Mouse (Mus musculus): ENCODE measurements at regions not wholly inside any gene's neighbourhood (a gene's known extent, or its start where the extent isn't known, plus 50 kb on each side); places are given as distances from the start of the nearest gene placed in this dataset.

- Histone ChIP-seq H3K27ac (no peak overlapping the region), H3K4me3 (no peak overlapping the region), H3K4me2 (no peak overlapping the region), H3K36me3 (no peaks in the 10 kb centered on the region), H3K27me3 (peaks cover 4% of the 10 kb centered on the region; the same call in 1 of the 2 replicates), H3K9me3 (no peaks in the 10 kb centered on the region), H3K4me1 (0 out of 2 replicates have a peak, but pooled peaks cover 7% of the 10 kb centered on the region), H3K9ac (no peak overlapping the region)
- no peak for ATAC-seq (ENCODE audit: insufficient number of reproducible peaks, low FRiP score, low TSS enrichment, low read depth)
- WGBS, result 21% methylated on average over 10 of the region's 10 CpGs
Measured at GRCm38 (mm10) chr9:87443467-87444235, 188.3 kb upstream of the Cep162 start.

GRCm38 (mm10) chr9:87432072-87432471 is 176.7 kb upstream of the Cep162 start:
- Histone ChIP-seq H3K36me3 (no peaks in the 10 kb centered on the region), H3K4me2 (no peak overlapping the region), H3K9me3 (no peaks in the 10 kb centered on the region), H3K4me3 (no peak overlapping the region), H3K27me3 (0 out of 2 replicates have a peak, but pooled peaks cover 3% of the 10 kb centered on the region), H3K9ac (no peak overlapping the region), H3K27ac (no peak overlapping the region), H3K4me1 (no peaks in the 10 kb centered on the region)
- 62% methylated on average over 8 of the region's 8 CpGs for WGBS
- ATAC-seq (ENCODE audit: insufficient number of reproducible peaks, low FRiP score, low TSS enrichment, low read depth), result no peak

- no peak overlapping the region for H3K9ac ChIP-seq
- no peaks in the 10 kb centered on the region for H3K36me3 ChIP-seq
- H3K27me3 ChIP-seq, result peaks cover 3% of the 10 kb centered on the region; the same call in 1 of the 2 replicates
- no peaks in the 10 kb centered on the region for H3K4me1 ChIP-seq
- H3K27ac ChIP-seq, result no peak overlapping the region
- no peak for ATAC-seq (ENCODE audit: insufficient number of reproducible peaks, low FRiP score, low TSS enrichment, low read depth)
- no peak overlapping the region for H3K4me3 ChIP-seq
- WGBS, result 49% methylated on average over 7 of the region's 7 CpGs
- H3K9me3 ChIP-seq, result no peaks in the 10 kb centered on the region
- no peak overlapping the region for H3K4me2 ChIP-seq
Measured at GRCm38 (mm10) chr9:87431523-87431922, 176.2 kb upstream of the Cep162 start.

GRCm38 (mm10) chr9:87425201-87425600 is 169.9 kb upstream of the Cep162 start:
- 58% methylated on average over 4 of the region's 4 CpGs for WGBS
- no peaks in the 10 kb centered on the region for H3K36me3 ChIP-seq
- no peak overlapping the region for H3K9ac ChIP-seq
- H3K27ac ChIP-seq, result no peak overlapping the region
- no peak overlapping the region for H3K4me2 ChIP-seq
- no peaks in the 10 kb centered on the region for H3K4me1 ChIP-seq
- H3K9me3 ChIP-seq, result no peaks in the 10 kb centered on the region
- peaks cover 26% of the 10 kb centered on the region for H3K27me3 ChIP-seq
- ATAC-seq (ENCODE audit: insufficient number of reproducible peaks, low FRiP score, low TSS enrichment, low read depth), result no peak
- no peak overlapping the region for H3K4me3 ChIP-seq

- Histone ChIP-seq H3K4me3 (no peak overlapping the region), H3K4me1 (no peaks in the 10 kb centered on the region), H3K9ac (no peak overlapping the region), H3K27me3 (peaks cover 45% of the 10 kb centered on the region), H3K36me3 (no peaks in the 10 kb centered on the region), H3K4me2 (no peak overlapping the region), H3K27ac (no peak overlapping the region), H3K9me3 (no peaks in the 10 kb centered on the region)
- WGBS, result 60% methylated on average over 8 of the region's 8 CpGs
- no peak for ATAC-seq (ENCODE audit: insufficient number of reproducible peaks, low FRiP score, low TSS enrichment, low read depth)
Measured at GRCm38 (mm10) chr9:87421175-87421574, 165.8 kb upstream of the Cep162 start.

GRCm38 (mm10) chr9:87419376-87419775 is 164.0 kb upstream of the Cep162 start:
- no peak overlapping the region for H3K27ac ChIP-seq
- no peaks in the 10 kb centered on the region for H3K36me3 ChIP-seq
- no peak overlapping the region for H3K9ac ChIP-seq
- no peaks in the 10 kb centered on the region for H3K4me1 ChIP-seq
- H3K27me3 ChIP-seq, result peaks cover 50% of the 10 kb centered on the region
- no peak for ATAC-seq (ENCODE audit: insufficient number of reproducible peaks, low FRiP score, low TSS enrichment, low read depth)
- no peak overlapping the region for H3K4me2 ChIP-seq
- no peaks in the 10 kb centered on the region for H3K9me3 ChIP-seq
- WGBS, result 8% methylated on average over 12 of the region's 12 CpGs
- H3K4me3 ChIP-seq, result no peak overlapping the region

GRCm38 (mm10) chr9:87412894-87413293 is 157.6 kb upstream of the Cep162 start:
- no peak overlapping the region for H3K27ac ChIP-seq
- H3K36me3 ChIP-seq, result no peaks in the 10 kb centered on the region
- H3K9ac ChIP-seq, result no peak overlapping the region
- peaks cover 16% of the 10 kb centered on the region; the same call in 1 of the 2 replicates for H3K4me1 ChIP-seq
- H3K9me3 ChIP-seq, result no peaks in the 10 kb centered on the region
- ATAC-seq (ENCODE audit: insufficient number of reproducible peaks, low FRiP score, low TSS enrichment, low read depth), result no peak
- no peak overlapping the region for H3K4me2 ChIP-seq
- peaks cover 39% of the 10 kb centered on the region for H3K27me3 ChIP-seq
- H3K4me3 ChIP-seq, result no peak overlapping the region
- 32% methylated on average over 9 of the region's 9 CpGs for WGBS

GRCm38 (mm10) chr9:87411044-87411443 is 155.7 kb upstream of the Cep162 start:
- ATAC-seq (ENCODE audit: insufficient number of reproducible peaks, low FRiP score, low TSS enrichment, low read depth), result no peak
- Histone ChIP-seq H3K36me3 (no peaks in the 10 kb centered on the region), H3K27me3 (peaks cover 29% of the 10 kb centered on the region)

GRCm38 (mm10) chr9:87409736-87410135 is 154.4 kb upstream of the Cep162 start:
- Histone ChIP-seq H3K36me3 (no peaks in the 10 kb centered on the region), H3K4me3 (no peak overlapping the region), H3K9me3 (no peaks in the 10 kb centered on the region), H3K27ac (no peak overlapping the region), H3K4me2 (no peak overlapping the region), H3K9ac (no peak overlapping the region), H3K4me1 (peaks cover 16% of the 10 kb centered on the region; the same call in 1 of the 2 replicates), H3K27me3 (peaks cover 25% of the 10 kb centered on the region)
- ATAC-seq (ENCODE audit: insufficient number of reproducible peaks, low FRiP score, low TSS enrichment, low read depth), result no peak
- WGBS, result 78% methylated on average over 3 of the region's 3 CpGs

More at GRCm38 (mm10) chr9:87411044-87411443, 155.7 kb upstream of the Cep162 start:
- no peak overlapping the region for H3K27ac ChIP-seq
- peaks cover 16% of the 10 kb centered on the region; the same call in 1 of the 2 replicates for H3K4me1 ChIP-seq
- H3K4me2 ChIP-seq, result no peak overlapping the region
- no peak overlapping the region for H3K9ac ChIP-seq
- no peaks in the 10 kb centered on the region for H3K9me3 ChIP-seq
- 40% methylated on average over 7 of the region's 7 CpGs for WGBS
- H3K4me3 ChIP-seq, result no peak overlapping the region

GRCm38 (mm10) chr9:87408805-87409204 is 153.5 kb upstream of the Cep162 start:
- H3K36me3 ChIP-seq, result no peaks in the 10 kb centered on the region
- H3K4me1 ChIP-seq, result peaks cover 13% of the 10 kb centered on the region; the same call in 1 of the 2 replicates
- H3K9me3 ChIP-seq, result no peaks in the 10 kb centered on the region
- no peak overlapping the region for H3K27ac ChIP-seq
- WGBS, result 39% methylated on average over 8 of the region's 8 CpGs
- H3K27me3 ChIP-seq, result peaks cover 21% of the 10 kb centered on the region
- ATAC-seq (ENCODE audit: insufficient number of reproducible peaks, low FRiP score, low TSS enrichment, low read depth), result no peak
- H3K4me2 ChIP-seq, result no peak overlapping the region
- no peak overlapping the region for H3K9ac ChIP-seq
- H3K4me3 ChIP-seq, result no peak overlapping the region

- Histone ChIP-seq H3K9ac (no peak overlapping the region), H3K4me3 (no peak overlapping the region), H3K27ac (no peak overlapping the region), H3K4me2 (no peak overlapping the region), H3K27me3 (peaks cover 14% of the 10 kb centered on the region), H3K9me3 (no peaks in the 10 kb centered on the region), H3K36me3 (no peaks in the 10 kb centered on the region), H3K4me1 (peaks cover 13% of the 10 kb centered on the region; the same call in 1 of the 2 replicates)
- WGBS, result 40% methylated on average over 12 of the region's 12 CpGs
- ATAC-seq (ENCODE audit: insufficient number of reproducible peaks, low FRiP score, low TSS enrichment, low read depth), result no peak
Measured at GRCm38 (mm10) chr9:87406476-87406875, 151.1 kb upstream of the Cep162 start.

- no peak for ATAC-seq (ENCODE audit: insufficient number of reproducible peaks, low FRiP score, low TSS enrichment, low read depth)
- H3K4me1 ChIP-seq, result peaks cover 7% of the 10 kb centered on the region; the same call in 1 of the 2 replicates
- H3K36me3 ChIP-seq, result no peaks in the 10 kb centered on the region
- no peak overlapping the region for H3K4me3 ChIP-seq
- no peaks in the 10 kb centered on the region for H3K9me3 ChIP-seq
- peaks cover 6% of the 10 kb centered on the region for H3K27me3 ChIP-seq
- no peak overlapping the region for H3K9ac ChIP-seq
- 80% methylated on average over 7 of the region's 7 CpGs for WGBS
- H3K27ac ChIP-seq, result no peak overlapping the region
- no peak overlapping the region for H3K4me2 ChIP-seq
Measured at GRCm38 (mm10) chr9:87405115-87405720, 149.9 kb upstream of the Cep162 start.
